Mouse (Mus musculus) kidney, adult 2 months (tissue): Measurements from ENCODE around the gene Fancm. TPM values are rescaled to one million over a fixed set of nuclear protein-coding genes. Genes with fewer than 3 reads are reported as not detected.
A peak's percentile ranks its signal among the peaks of the same experiment; 100 is the strongest.

Experiments used
- DNase-seq: peaks from one replicate; pipeline ENCODE4 v3.0.0; 2021
- H3K27ac ChIP-seq: fragments of 200-500 bp; 2 replicates; pipeline ENCODE4 v1.5.1; 2012; ENCODE audit warnings: low read depth, low read length, control low read depth, inconsistent platforms; ENCODE audit not compliant: insufficient read depth
- H3K27me3 ChIP-seq: fragments of 200-500 bp; replicated peaks from 2 replicates; pipeline ENCODE4 v1.6.1; 2012; ENCODE audit warnings: mild to moderate bottlenecking, moderate library complexity, low read length, inconsistent platforms; ENCODE audit not compliant: control insufficient read depth, insufficient read depth
- H3K36me3 ChIP-seq: fragments of 200-500 bp; 2 replicates; pipeline ENCODE4 v1.6.1; 2012; ENCODE audit warnings: mild to moderate bottlenecking, moderate library complexity, low read length, inconsistent platforms; ENCODE audit not compliant: control insufficient read depth, insufficient read depth
- H3K4me1 ChIP-seq: fragments of 200-500 bp; 2 replicates; pipeline ENCODE4 v1.6.1; 2011; ENCODE audit warnings: low read length; ENCODE audit not compliant: control insufficient read depth, insufficient read depth
- H3K4me3 ChIP-seq: fragments of 200-500 bp; 2 replicates; pipeline ENCODE4 v1.5.1; 2011; ENCODE audit warnings: mild to moderate bottlenecking, low read depth, low read length, control low read depth; ENCODE audit not compliant: insufficient read depth
- CTCF ChIP-seq: fragments of 200-500 bp; conservative IDR thresholded peaks from 2 replicates; pipeline ENCODE4 v1.5.1; 2011; ENCODE audit warnings: low read depth, mild to moderate bottlenecking, control low read depth, low read length, moderate library complexity, mixed read lengths; ENCODE audit not compliant: insufficient read depth, insufficient read length
- POLR2A ChIP-seq: fragments of 200-500 bp; IDR thresholded peaks from one replicate; pipeline ENCODE4 v1.6.1; 2011; ENCODE audit warnings: low read depth, low read length, control low read depth
- WGBS: fragments of 180-500 bp; shearing (Covaris S2); methylation state at CpG from one replicate; pipeline ENCODE4 v1.1.7; 2018; 5-methylcytosine and 5-hydroxymethylcytosine counted together
- polyA plus RNA-seq: library from polyadenylated mRNA; depleted of rRNA; stranded (reverse); fragments of >200 nt; gene quantifications from 2 replicates; pipeline ENCODE4 v1.2.3, GENCODE M21; 2012; rRNA removed

Gene Fancm
- polyA plus RNA-seq, result 1.0 and 1.2 TPM in 2 replicates

GRCm38 (mm10) chr12:65075085-65075732, at the start of gene Fancm:
Gene Fancm (plus strand): TSS chr12:65075603.
- Histone ChIP-seq H3K4me1 (no peaks in the 10 kb centered on the region; the same call in 1 of the 2 replicates), H3K4me3 (peak within 1 kb of the TSS; percentile 74), H3K36me3 (no peaks in the 10 kb centered on the region), H3K27ac (peak within 1 kb of the TSS; percentile 54), H3K27me3 (no peaks in the 10 kb centered on the region)
- 1% methylated on average over 39 of the region's 39 CpGs for WGBS
- DNase-seq, result peak; percentile 95
- TF ChIP-seq CTCF, result no peak
- TF ChIP-seq POLR2A, result no peak

GRCm38 (mm10) chr12:65035839-65036189, 39.6 kb upstream of the Fancm start:
- TF ChIP-seq CTCF, result no peak
- no peak for TF ChIP-seq POLR2A
- no peaks in the 10 kb centered on the region for H3K27me3 ChIP-seq
- 41% methylated on average over 8 of the region's 8 CpGs for WGBS
- DNase-seq, result no peak
- no peaks in the 10 kb centered on the region for H3K36me3 ChIP-seq
- H3K27ac ChIP-seq, result peak overlapping the region; percentile 80; the same call in 1 of the 2 replicates
- H3K4me1 ChIP-seq, result peaks cover 2% of the 10 kb centered on the region; the same call in 1 of the 2 replicates
- H3K4me3 ChIP-seq, result peak overlapping the region; percentile 100

GRCm38 (mm10) chr12:65036190-65036870, 39.1 kb upstream of the Fancm start, which contains the start of gene Prpf39:
Gene Prpf39 (plus strand): TSS chr12:65036333.
- no peaks in the 10 kb centered on the region for H3K36me3 ChIP-seq
- peaks cover 2% of the 10 kb centered on the region; the same call in 1 of the 2 replicates for H3K4me1 ChIP-seq
- H3K4me3 ChIP-seq, result peak within 1 kb of the TSS; percentile 100
- DNase-seq, result peak; percentile 95
- H3K27me3 ChIP-seq, result no peaks in the 10 kb centered on the region
- under 1% methylated on average over 65 of the region's 65 CpGs for WGBS
- H3K27ac ChIP-seq, result peak within 1 kb of the TSS; percentile 99
- TF ChIP-seq POLR2A (peak; percentile 62), CTCF (no peak)

- H3K4me3 ChIP-seq, result peak overlapping the region; percentile 100
- no peaks in the 10 kb centered on the region for H3K36me3 ChIP-seq
- DNase-seq, result peak; percentile 5
- TF ChIP-seq POLR2A, result no peak
- TF ChIP-seq CTCF, result no peak
- no peak overlapping the region for H3K27ac ChIP-seq
- peaks cover 2% of the 10 kb centered on the region; the same call in 1 of the 2 replicates for H3K4me1 ChIP-seq
- H3K27me3 ChIP-seq, result no peaks in the 10 kb centered on the region
- 7% methylated on average over 18 of the region's 18 CpGs for WGBS
These were observed 38.4 kb upstream of the Fancm start for GRCm38 (mm10) chr12:65036892-65037545.

GRCm38 (mm10) chr12:65037546-65037937, 37.9 kb upstream of the Fancm start:
- Histone ChIP-seq H3K4me3 (peak overlapping the region; percentile 100; the same call in 1 of the 2 replicates), H3K27ac (no peak overlapping the region), H3K4me1 (peaks cover 2% of the 10 kb centered on the region; the same call in 1 of the 2 replicates), H3K27me3 (no peaks in the 10 kb centered on the region), H3K36me3 (no peaks in the 10 kb centered on the region)
- DNase-seq, result no peak
- WGBS, result 3% methylated on average over 4 of the region's 4 CpGs
- TF ChIP-seq CTCF, result no peak
- no peak for TF ChIP-seq POLR2A

GRCm38 (mm10) chr12:65048799-65049198, 26.6 kb upstream of the Fancm start:
- Histone ChIP-seq H3K27me3 (no peaks in the 10 kb centered on the region), H3K4me3 (no peak overlapping the region), H3K36me3 (peaks cover 3% of the 10 kb centered on the region), H3K27ac (no peak overlapping the region), H3K4me1 (no peaks in the 10 kb centered on the region)
- no peak for TF ChIP-seq CTCF
- no peak for TF ChIP-seq POLR2A
- DNase-seq, result no peak

- TF ChIP-seq CTCF (no peak), POLR2A (no peak)
- no peaks in the 10 kb centered on the region for H3K27me3 ChIP-seq
- H3K4me1 ChIP-seq, result no peaks in the 10 kb centered on the region
- WGBS, result 78% methylated on average over 2 of the region's 2 CpGs
- no peak overlapping the region for H3K27ac ChIP-seq
- DNase-seq, result no peak
- peaks cover 4% of the 10 kb centered on the region for H3K36me3 ChIP-seq
- H3K4me3 ChIP-seq, result no peak overlapping the region
These were observed 17.2 kb upstream of the Fancm start for GRCm38 (mm10) chr12:65058203-65058602.
